Mouse (Mus musculus): Measurements from ENCODE around the gene Rpa2.
A peak's percentile ranks its signal among the peaks of the same experiment; 100 is the strongest.
"Not testable (repeated sequence)": the region's sequence is repeated elsewhere in the genome, so short reads cannot be mapped to it uniquely, and the experiment has no call there.

The Rpa2 gene

GRCm38 (mm10) chr4:132767914-132768876 is at the start of gene Rpa2:
Rpa2 (plus strand) TSS chr4:132768332.
- peak; percentile 100 for DNase-seq

DNA sequence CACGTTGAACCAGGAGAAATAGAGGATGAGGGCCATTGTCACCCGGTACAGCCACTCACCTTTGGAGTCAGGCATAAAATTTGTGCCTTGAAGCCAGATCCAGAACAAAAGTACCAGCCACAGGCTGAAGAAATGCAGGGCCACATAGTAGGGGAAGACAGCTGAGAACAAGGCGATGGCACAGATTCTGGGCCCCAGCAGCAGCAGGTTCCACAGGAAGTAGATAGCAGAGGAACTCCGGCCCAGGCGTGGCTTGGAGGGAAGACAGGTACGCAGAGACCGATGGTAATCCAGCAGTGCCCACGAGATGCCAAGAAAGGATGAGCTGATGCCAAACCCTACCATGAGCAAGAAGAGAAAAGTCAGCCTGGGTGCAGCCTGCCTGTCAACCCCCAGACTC is 39.9 kb upstream of the Rpa2 start:
- no peak for DNase-seq

DNA sequence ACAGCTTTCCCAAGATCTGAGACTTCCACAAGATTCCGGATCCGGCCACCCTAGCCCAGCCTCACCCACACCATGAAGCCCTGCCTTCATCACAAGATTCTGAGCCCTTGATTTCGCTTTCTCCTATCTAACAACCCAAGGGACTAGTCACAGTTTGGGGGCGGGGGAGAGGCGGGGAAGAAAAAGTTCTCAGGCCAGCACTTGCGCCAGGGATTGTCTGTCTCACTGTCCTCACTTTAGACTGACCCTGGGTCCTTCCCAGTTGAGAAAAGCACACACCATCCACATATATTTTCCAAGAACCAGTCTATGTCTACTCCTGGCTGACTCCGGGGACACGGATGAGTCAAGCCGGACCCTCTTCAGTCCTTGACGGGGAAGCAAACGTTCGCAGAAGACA is 36.5 kb upstream of the Rpa2 start:
- no peak for DNase-seq

- peak; percentile 94 for DNase-seq
These were observed 35.9 kb upstream of the Rpa2 start, which contains the start of gene Xkr8 for GRCm38 (mm10) chr4:132732148-132732684. Xkr8 (minus strand) TSS chr4:132732546.

- DNase-seq: no peak
These were observed 34.9 kb upstream of the Rpa2 start for GRCm38 (mm10) chr4:132733071-132733770.

DNA sequence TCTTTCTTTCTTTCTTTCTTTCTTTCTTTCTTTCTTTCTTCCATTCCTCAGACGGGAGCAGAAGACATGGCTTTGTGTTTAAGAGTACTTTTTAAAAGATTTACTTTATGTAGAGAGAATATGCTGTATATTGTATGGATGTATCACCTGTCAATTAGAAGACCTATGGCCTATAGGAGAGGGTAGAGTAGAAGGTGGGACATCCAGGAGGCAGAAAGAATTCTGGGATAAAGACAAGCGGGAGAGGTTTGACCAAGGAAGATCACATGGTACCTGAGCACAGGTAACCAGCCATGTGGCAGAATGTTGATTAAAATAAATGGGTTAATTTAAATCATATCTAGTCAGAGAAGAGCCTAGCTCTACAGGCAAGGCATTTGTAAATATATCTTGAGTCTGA is 33.4 kb upstream of the Rpa2 start:
- no peak for DNase-seq

- no peak for DNase-seq
These were observed 32.7 kb upstream of the Rpa2 start for GRCm38 (mm10) chr4:132735389-132735788.

DNA sequence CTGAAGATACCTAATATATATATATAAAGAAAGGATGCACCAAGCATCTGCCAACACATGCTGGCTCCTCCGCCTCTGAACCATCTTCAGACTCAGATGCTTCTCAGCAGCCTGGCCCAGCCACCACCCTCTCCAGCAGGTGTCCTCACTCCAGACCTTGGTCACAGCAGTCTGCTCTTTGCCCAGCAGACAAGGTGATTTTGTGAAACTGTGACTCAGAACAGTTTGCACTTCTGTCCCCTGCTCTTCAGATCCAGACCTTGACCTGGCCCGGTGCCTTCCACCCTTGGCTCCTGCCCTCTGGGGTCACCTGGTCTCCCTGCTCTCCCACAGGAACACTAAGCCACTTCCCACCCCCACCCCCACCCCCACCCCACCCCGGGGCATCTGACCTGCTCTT is 32.2 kb upstream of the Rpa2 start:
- DNase-seq: no peak

- not testable (repeated sequence) for DNase-seq
These were observed 31.0 kb upstream of the Rpa2 start for GRCm38 (mm10) chr4:132737154-132737553.

DNA sequence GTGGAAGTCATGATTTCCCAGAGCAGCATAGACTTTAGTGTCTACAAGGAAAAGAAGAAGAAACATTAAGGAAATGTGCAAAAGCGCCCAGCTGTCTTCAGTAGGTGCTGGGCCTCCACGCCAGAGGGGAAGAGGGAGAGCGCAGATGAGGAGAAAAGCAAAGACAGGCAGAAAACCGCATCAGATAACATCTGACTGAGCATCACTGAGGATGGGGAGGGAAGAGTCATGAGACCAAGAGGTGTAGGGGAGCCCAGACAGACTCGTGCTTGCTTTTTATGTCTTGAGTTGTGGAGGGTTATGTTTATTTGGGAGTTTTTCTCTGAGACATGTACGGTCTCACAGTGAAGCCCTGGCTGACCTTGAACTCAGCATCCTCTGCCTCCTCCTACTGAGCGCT is 26.6 kb upstream of the Rpa2 start:
- DNase-seq: no peak

- DNase-seq: no peak
These were observed 23.9 kb upstream of the Rpa2 start for GRCm38 (mm10) chr4:132743992-132744911.

DNA sequence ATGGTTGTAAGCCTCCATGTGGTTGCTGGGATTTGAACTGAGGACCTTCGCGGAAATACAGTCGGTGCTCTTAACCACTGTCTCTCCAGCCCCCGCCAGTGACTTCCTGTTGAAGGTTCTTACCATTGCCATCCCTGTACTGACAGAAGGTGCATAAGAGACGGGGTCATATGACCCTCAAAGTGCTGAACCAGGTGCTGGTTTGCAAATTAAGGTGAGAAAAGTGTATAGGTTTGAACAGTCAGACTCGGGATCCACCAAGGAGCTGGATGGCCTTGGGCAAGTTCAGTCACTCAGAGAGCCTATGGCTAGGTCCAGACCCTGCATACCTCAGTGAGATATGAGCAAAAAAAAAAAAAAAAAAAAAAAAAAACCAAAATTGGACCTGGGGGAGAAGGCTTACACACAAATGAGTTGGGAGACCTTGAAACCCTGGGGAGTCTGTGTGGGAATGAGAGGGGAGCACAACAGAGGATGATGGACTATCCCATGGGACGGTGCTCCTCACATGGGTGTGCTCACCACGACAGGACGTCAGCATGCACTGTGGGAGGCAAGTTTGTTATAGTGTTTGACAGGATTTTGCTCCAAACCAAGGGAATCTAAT is 21.1 kb upstream of the Rpa2 start:
- DNase-seq: no peak

DNA sequence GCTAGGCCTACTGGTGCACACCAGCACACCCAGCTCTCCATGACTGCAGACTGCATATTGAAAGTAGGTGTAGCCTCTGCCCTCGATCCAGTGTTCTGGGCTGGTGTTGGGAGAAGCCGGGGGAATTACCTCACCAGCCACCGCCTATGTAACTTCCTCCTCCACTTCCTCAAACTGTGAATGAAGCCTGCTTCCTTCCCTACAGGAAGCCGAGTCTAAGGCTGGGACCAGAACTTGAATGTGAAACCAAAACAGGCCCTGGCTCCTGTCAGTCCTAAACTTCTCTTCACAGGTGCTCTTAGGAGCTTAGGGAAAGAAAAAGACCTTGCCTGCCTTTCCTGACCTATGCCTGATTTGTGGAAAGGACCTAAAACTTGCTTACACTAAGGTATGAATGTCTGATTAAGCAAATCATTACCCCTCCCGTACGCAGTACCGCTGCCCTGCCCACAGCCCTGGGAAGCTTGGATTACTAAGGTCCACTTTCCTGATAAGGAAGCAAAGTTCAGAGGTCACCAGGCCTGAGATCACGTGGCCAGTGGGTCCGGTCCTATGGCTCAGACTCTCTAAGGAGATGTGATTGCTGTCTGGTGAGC is 20.4 kb upstream of the Rpa2 start:
- DNase-seq: peak; percentile 87

DNA sequence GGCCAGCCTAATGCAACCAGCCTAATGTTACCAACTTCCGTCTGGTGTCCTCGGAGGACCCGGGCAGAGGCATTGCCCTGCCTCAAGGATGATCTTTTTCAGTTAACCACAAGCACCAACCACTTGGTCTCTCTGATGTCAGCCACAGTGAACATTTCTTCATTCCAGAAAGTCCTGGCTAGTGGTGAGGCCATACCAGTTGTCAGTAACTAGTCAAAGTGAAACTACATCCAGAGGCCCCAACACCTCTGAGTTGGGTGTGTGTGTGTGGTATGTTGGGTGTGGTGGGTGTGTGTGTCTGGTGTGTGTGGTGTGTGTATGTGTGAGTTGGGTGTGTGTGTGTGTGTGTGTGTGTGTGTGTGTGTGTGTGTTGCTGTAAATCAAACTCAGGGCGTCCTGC is 19.4 kb upstream of the Rpa2 start:
- DNase-seq: peak; percentile 46

DNA sequence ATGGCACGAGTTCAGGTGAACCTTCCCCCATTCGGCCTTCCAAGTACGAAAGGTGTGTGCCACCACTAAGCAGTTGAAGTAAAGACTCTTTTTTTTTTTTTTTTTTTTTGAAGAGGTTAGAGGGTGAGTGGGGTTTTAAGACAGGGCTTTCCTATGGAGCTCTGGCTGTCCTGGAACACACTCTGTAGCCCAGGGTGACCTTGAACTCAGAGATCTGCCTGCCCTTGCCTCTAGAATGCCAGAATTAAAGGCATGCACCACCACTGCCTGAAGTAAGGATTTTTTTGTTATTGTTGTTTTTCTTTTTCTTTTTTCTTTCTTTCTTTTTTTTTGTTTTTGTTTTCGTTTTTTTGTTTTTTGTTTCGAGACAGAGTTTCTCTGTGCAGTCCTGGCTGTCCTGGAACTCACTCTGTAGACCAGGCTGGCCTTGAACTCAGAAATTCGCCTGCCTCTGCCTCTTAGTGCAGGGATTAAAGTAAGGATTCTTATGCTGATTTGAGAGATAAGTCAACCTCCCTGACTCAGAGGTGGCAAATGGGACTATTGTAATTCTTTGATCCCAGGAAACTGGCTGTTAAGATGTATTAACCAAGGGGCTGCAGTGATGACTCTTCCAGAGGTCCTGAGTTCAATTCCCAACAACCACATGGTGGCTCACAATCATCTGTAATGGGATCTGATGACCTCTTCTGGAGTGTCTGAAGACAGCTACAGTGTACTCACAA is 18.7 kb upstream of the Rpa2 start:
- no peak for DNase-seq

GRCm38 (mm10) chr4:132752992-132753391 is 15.1 kb upstream of the Rpa2 start:
- DNase-seq: peak; percentile 65

- DNase-seq: peak; percentile 84
These were observed 11.2 kb upstream of the Rpa2 start, which contains the start of gene Smpdl3b for GRCm38 (mm10) chr4:132756974-132757373. Smpdl3b (minus strand) TSS chr4:132757252.

GRCm38 (mm10) chr4:132757633-132758351 is 10.3 kb upstream of the Rpa2 start:
- DNase-seq: no peak

DNA sequence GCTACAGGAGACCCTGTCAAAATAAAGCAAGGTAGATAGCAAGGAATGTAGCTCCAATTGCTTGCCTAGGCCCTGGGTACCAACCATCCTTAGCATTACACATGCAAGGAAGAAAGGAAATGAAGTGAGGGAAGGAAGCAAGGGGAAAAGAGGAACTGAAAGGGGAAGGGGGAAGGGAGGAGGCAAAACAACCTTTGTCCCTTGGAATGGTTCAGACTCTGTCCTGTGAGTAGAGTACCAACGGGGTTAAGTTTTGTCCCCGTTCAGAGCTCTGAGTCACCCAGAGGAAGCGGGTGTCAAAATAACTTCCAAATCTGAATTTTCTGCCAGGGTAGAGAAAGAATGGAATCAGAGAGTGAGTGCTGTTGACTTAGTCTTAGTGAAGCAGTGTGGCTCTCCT is 7.8 kb upstream of the Rpa2 start:
- DNase-seq: peak; percentile 32

- DNase-seq: no peak
These were observed 5.5 kb upstream of the Rpa2 start for GRCm38 (mm10) chr4:132762602-132763001.
